Mouse (Mus musculus): ENCODE data around the gene Ampd3.

Ampd3 gene

DNA sequence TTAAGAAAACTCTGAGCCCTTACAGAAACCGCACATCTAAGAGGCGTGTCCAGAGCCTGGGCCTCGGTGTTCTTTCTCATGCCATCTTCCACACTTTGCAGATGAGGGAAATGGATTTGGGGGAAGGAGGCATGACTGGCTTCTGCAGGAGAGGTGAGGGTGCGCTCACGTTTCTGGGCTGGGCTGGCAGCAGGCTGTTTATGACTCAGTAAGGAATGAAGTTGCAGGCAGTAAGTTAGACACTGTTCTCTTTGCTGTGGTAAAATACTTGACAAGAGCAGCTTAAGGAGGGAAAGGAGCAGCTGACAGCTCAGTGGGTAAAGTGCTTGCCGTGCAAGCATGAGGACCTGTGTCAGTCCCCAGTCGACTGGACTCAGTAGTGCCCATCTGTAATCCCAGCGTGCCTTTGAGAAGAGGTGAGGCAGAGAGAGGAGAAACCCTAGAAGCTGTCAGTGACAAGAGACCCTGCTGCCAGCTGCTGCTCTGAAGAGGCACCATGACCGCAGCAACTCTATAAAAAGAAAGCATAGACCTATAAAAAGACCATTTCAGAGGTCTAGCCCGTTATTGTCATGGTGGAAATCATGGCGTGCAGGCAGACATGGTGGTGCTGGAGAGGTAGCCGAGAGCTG is 35.9 kb upstream of the Ampd3 start:
- TF ChIP-seq NANOG (IDR thresholded peaks at IDR 0.05; ENCODE audit: borderline replicate concordance, low read length) (no peak), POU5F1 (IDR thresholded peaks at IDR 0.05; ENCODE audit: borderline replicate concordance, low read length) (no peak), CTCF (conservative IDR thresholded peaks at IDR 0.05; ENCODE audit: low read length) (no peak)
- peaks cover 5% of the 10 kb centered on the region; the same call in 1 of the 2 replicates for H3K27me3 ChIP-seq (ENCODE audit: insufficient read depth, low read length)
- H3K9me3 ChIP-seq (ENCODE audit: low read length) = no peaks in the 10 kb centered on the region

DNA sequence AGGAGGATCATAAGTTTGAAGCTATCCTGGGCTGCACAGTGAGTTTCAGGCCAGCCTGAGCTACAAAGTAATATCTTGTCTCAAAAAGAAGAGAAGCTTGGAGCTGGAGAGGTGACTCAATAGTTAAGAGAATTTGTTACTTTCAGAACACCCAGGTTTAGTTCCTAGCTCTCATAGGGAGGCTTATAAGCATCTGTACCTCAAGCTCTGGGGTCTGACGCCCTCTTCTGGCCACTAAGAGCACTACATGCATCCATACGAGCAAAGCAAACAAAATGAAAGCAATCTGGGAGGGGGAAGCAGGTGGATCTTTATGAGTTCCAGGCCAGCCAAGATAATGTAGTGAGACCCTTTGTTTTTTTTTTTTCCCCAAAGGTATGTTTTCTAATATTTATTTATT is 31.1 kb upstream of the Ampd3 start:
- TF ChIP-seq POU5F1 (IDR thresholded peaks at IDR 0.05; ENCODE audit: borderline replicate concordance, low read length) (no peak), CTCF (conservative IDR thresholded peaks at IDR 0.05; ENCODE audit: low read length) (peak; percentile 81), NANOG (IDR thresholded peaks at IDR 0.05; ENCODE audit: borderline replicate concordance, low read length) (no peak)
- Histone ChIP-seq H3K36me3 (ENCODE audit: insufficient read depth, low read length) (no peaks in the 10 kb centered on the region), H3K9me3 (ENCODE audit: low read length) (no peaks in the 10 kb centered on the region), H3K4me1 (replicated peaks; ENCODE audit: low read depth, low read length) (peaks cover 36% of the 10 kb centered on the region), H3K4me3 (replicated peaks; ENCODE audit: low read length) (no peak overlapping the region), H3K27me3 (ENCODE audit: insufficient read depth, low read length) (peaks cover 5% of the 10 kb centered on the region; the same call in 1 of the 2 replicates)

More for the DNA sequence above, 35.9 kb upstream of the Ampd3 start:
- H3K4me1 ChIP-seq (replicated peaks; ENCODE audit: low read depth, low read length) = peaks cover 48% of the 10 kb centered on the region
- no peak overlapping the region for H3K4me3 ChIP-seq (replicated peaks; ENCODE audit: low read length)
- H3K36me3 ChIP-seq (ENCODE audit: insufficient read depth, low read length) = no peaks in the 10 kb centered on the region

DNA sequence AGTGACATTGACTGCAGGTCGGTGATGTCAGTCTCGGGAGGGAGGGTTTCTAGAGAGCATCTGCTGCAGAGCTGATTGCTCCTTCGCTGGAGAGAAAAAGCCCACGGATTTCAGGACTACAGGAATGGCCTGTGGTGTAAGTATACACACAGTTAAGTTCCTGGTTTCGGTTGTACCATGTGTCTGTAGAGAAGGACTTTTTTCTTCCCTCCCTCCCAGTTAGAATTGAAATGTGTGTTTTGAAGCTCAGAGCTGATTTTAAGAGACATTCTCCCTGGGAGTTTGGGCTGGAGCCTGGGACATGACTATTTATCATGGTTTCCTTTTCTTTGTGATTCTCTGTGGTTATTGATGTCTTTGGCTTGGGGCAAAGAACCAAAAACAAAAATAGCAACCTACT is 28.2 kb upstream of the Ampd3 start:
- H3K4me1 ChIP-seq (replicated peaks; ENCODE audit: low read depth, low read length) = peaks cover 37% of the 10 kb centered on the region
- no peaks in the 10 kb centered on the region for H3K27me3 ChIP-seq (ENCODE audit: insufficient read depth, low read length)
- no peaks in the 10 kb centered on the region for H3K9me3 ChIP-seq (ENCODE audit: low read length)
- no peak for TF ChIP-seq CTCF (conservative IDR thresholded peaks at IDR 0.05; ENCODE audit: low read length)
- TF ChIP-seq NANOG (IDR thresholded peaks at IDR 0.05; ENCODE audit: borderline replicate concordance, low read length) = no peak
- TF ChIP-seq POU5F1 (IDR thresholded peaks at IDR 0.05; ENCODE audit: borderline replicate concordance, low read length) = no peak
- H3K36me3 ChIP-seq (ENCODE audit: insufficient read depth, low read length) = no peaks in the 10 kb centered on the region
- H3K4me3 ChIP-seq (replicated peaks; ENCODE audit: low read length) = no peak overlapping the region

DNA sequence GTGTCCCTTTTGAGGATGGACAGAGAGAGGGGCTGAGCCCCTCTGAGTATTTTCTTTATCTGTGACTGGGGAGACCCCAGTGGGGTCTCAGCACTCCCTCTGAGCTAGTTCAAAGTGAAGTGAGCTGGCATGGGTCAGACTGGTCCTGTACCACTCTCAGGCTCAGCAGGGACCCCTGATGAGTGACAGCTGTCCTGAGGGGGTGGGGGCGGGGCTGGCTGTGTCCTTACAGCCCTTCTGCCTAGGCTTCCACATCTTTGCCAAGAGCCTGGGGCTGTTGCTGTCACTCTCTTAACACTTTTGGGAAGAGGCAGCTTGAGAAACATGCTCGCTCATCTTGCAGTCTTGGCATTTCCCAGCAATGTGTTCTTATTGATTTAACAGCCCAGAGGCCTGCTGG is 27.8 kb upstream of the Ampd3 start:
- Histone ChIP-seq H3K4me3 (replicated peaks; ENCODE audit: low read length) (no peak overlapping the region), H3K9me3 (ENCODE audit: low read length) (no peaks in the 10 kb centered on the region), H3K36me3 (ENCODE audit: insufficient read depth, low read length) (no peaks in the 10 kb centered on the region), H3K4me1 (replicated peaks; ENCODE audit: low read depth, low read length) (peaks cover 40% of the 10 kb centered on the region), H3K27me3 (ENCODE audit: insufficient read depth, low read length) (no peaks in the 10 kb centered on the region)
- TF ChIP-seq POU5F1 (IDR thresholded peaks at IDR 0.05; ENCODE audit: borderline replicate concordance, low read length) (no peak), NANOG (IDR thresholded peaks at IDR 0.05; ENCODE audit: borderline replicate concordance, low read length) (no peak), CTCF (conservative IDR thresholded peaks at IDR 0.05; ENCODE audit: low read length) (no peak)

DNA sequence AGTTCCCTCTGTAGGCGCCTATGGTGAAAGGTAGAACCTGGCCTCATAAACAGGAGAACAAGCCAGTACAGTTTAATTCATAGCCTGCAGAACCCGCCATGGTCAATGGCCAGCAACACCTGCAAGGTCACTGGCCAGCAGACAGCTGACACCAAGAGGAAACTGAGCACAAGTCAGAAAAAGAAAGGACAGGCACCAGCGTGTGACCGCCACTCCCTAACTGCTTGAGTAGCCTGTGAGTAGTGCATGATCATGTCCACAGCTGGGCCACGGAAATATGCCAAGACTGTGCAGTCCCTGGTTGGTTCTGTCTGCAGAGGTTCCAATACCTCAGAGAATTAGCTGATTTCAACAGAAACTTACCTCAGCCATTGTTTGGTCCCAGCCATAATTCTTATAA is 26.0 kb upstream of the Ampd3 start:
- TF ChIP-seq CTCF (conservative IDR thresholded peaks at IDR 0.05; ENCODE audit: low read length) (no peak), NANOG (IDR thresholded peaks at IDR 0.05; ENCODE audit: borderline replicate concordance, low read length) (no peak), POU5F1 (IDR thresholded peaks at IDR 0.05; ENCODE audit: borderline replicate concordance, low read length) (no peak)
- Histone ChIP-seq H3K27me3 (ENCODE audit: insufficient read depth, low read length) (no peaks in the 10 kb centered on the region), H3K36me3 (ENCODE audit: insufficient read depth, low read length) (no peaks in the 10 kb centered on the region), H3K4me3 (replicated peaks; ENCODE audit: low read length) (no peak overlapping the region), H3K4me1 (replicated peaks; ENCODE audit: low read depth, low read length) (peaks cover 58% of the 10 kb centered on the region), H3K9me3 (ENCODE audit: low read length) (no peaks in the 10 kb centered on the region)

DNA sequence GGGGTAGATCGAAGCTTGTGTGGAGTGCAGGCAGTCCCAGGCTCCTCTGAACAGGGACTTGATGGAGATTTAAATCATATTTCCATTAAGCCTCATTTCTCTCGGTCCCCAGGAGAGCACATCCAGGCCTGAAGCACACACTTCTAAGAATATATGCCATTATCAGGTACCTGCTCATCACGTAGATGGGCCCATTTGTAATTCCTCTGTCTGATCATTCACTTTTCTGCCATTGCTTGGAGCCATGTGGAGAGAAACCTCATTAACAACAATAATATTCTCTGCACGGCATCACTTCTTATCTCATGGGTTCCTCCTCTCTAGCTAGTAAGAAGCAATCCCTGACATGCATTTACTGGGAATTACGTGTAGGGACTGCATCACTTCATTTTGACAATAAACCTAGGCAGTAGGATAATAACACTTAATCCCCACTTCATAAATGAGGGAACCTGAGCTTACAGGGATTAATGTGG is 21.9 kb upstream of the Ampd3 start:
- H3K4me3 ChIP-seq (replicated peaks; ENCODE audit: low read length) = peak overlapping the region; percentile 66

DNA sequence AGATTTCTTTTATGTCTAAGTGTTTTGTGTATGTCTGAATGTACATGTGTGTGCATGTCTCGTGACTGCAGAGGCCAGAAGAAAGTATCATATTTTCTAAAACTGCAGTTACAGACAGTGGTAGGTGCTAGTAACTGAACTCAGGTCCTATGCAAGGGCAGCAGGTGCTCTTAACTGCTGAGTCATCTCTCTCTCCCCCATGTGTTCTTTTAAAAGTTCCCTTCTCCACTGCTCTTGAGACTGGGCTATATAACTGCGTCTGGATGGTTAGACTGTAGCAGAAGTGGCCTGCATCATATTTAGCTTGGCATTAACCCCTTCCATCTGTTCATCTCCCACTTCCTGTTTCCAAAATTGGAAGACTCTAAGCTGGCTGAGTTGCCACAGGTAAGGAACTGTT is 21.2 kb upstream of the Ampd3 start:
- TF ChIP-seq CTCF (conservative IDR thresholded peaks at IDR 0.05; ENCODE audit: low read length) (no peak), NANOG (IDR thresholded peaks at IDR 0.05; ENCODE audit: borderline replicate concordance, low read length) (no peak), POU5F1 (IDR thresholded peaks at IDR 0.05; ENCODE audit: borderline replicate concordance, low read length) (no peak)
- Histone ChIP-seq H3K4me1 (replicated peaks; ENCODE audit: low read depth, low read length) (peaks cover 56% of the 10 kb centered on the region), H3K4me3 (replicated peaks; ENCODE audit: low read length) (peak overlapping the region; percentile 66), H3K9me3 (ENCODE audit: low read length) (no peaks in the 10 kb centered on the region), H3K27me3 (ENCODE audit: insufficient read depth, low read length) (no peaks in the 10 kb centered on the region), H3K36me3 (ENCODE audit: insufficient read depth, low read length) (no peaks in the 10 kb centered on the region)

More for the DNA sequence above, 21.9 kb upstream of the Ampd3 start:
- no peaks in the 10 kb centered on the region for H3K27me3 ChIP-seq (ENCODE audit: insufficient read depth, low read length)
- peaks cover 61% of the 10 kb centered on the region for H3K4me1 ChIP-seq (replicated peaks; ENCODE audit: low read depth, low read length)
- H3K9me3 ChIP-seq (ENCODE audit: low read length) = no peaks in the 10 kb centered on the region
- TF ChIP-seq NANOG (IDR thresholded peaks at IDR 0.05; ENCODE audit: borderline replicate concordance, low read length) (no peak), POU5F1 (IDR thresholded peaks at IDR 0.05; ENCODE audit: borderline replicate concordance, low read length) (no peak), CTCF (conservative IDR thresholded peaks at IDR 0.05; ENCODE audit: low read length) (no peak)
- H3K36me3 ChIP-seq (ENCODE audit: insufficient read depth, low read length) = no peaks in the 10 kb centered on the region

DNA sequence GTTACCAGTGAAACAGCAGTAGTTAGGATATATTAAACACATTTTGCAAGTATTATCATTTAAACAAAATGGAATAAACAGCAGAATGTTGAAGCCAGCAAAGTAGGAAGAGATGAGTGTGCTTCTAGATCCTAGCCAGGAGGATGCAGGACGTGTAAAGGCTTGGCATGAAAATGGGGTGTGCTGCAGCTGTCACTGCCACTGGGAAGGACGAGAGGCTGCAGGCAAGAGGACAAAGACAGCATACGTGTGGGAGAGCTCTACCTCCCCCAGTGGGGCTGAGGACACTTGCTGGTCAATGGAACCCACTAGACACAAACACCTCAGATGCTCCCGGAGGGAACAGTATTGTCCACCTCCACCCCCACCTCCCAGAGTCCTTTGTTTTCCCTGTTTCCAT is 17.2 kb upstream of the Ampd3 start:
- H3K36me3 ChIP-seq (ENCODE audit: insufficient read depth, low read length) = no peaks in the 10 kb centered on the region
- no peak for TF ChIP-seq CTCF (conservative IDR thresholded peaks at IDR 0.05; ENCODE audit: low read length)
- TF ChIP-seq POU5F1 (IDR thresholded peaks at IDR 0.05; ENCODE audit: borderline replicate concordance, low read length) = no peak
- TF ChIP-seq NANOG (IDR thresholded peaks at IDR 0.05; ENCODE audit: borderline replicate concordance, low read length) = no peak

DNA sequence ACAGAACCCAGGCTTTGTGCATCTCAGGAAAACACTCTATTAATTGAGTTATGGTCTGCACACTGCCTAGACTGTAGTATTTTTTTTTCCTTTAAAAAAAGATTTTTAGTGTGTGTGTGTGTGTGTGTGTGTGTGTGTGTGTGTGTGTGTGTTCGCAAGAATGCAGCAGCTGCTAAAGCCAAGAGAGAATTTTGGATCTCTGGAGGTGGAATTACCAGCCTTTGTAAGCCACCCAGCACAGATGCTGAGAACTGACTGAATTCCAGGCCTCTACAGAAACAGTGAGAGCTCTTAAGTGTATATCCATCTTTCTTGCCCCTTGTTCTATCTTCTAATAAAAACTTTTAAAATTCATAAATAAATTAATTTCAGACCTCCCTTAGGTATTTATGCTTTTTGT is 16.4 kb upstream of the Ampd3 start:
- Histone ChIP-seq H3K4me1 (replicated peaks; ENCODE audit: low read depth, low read length) (peaks cover 48% of the 10 kb centered on the region), H3K27me3 (ENCODE audit: insufficient read depth, low read length) (no peaks in the 10 kb centered on the region), H3K36me3 (ENCODE audit: insufficient read depth, low read length) (no peaks in the 10 kb centered on the region), H3K4me3 (replicated peaks; ENCODE audit: low read length) (no peak overlapping the region), H3K9me3 (ENCODE audit: low read length) (no peaks in the 10 kb centered on the region)
- TF ChIP-seq CTCF (conservative IDR thresholded peaks at IDR 0.05; ENCODE audit: low read length) (no peak), NANOG (IDR thresholded peaks at IDR 0.05; ENCODE audit: borderline replicate concordance, low read length) (no peak), POU5F1 (IDR thresholded peaks at IDR 0.05; ENCODE audit: borderline replicate concordance, low read length) (no peak)

More for the DNA sequence above, 17.2 kb upstream of the Ampd3 start:
- Histone ChIP-seq H3K4me1 (replicated peaks; ENCODE audit: low read depth, low read length) (peaks cover 56% of the 10 kb centered on the region), H3K4me3 (replicated peaks; ENCODE audit: low read length) (no peak overlapping the region), H3K27me3 (ENCODE audit: insufficient read depth, low read length) (no peaks in the 10 kb centered on the region), H3K9me3 (ENCODE audit: low read length) (no peaks in the 10 kb centered on the region)
